Mouse (Mus musculus) C2C12 (cell line): Measurements from ENCODE around the gene Cend1.

Experiments used
- CEBPB ChIP-seq: IDR thresholded peaks from one replicate; pipeline ENCODE4 v1.6.1; 2011; ENCODE audit warnings: low read depth, mild to moderate bottlenecking, control low read depth, moderate library complexity
- CTCF ChIP-seq: IDR thresholded peaks from one replicate; pipeline ENCODE4 v1.5.1; 2011; ENCODE audit not compliant: control insufficient read depth, insufficient read depth, insufficient read length
- FOSL1 ChIP-seq: IDR thresholded peaks from one replicate; pipeline ENCODE4 v1.8.0; 2011; ENCODE audit warnings: mild to moderate bottlenecking, low read length; ENCODE audit not compliant: poor library complexity, insufficient read depth, severe bottlenecking
- MAX ChIP-seq: IDR thresholded peaks from one replicate; pipeline ENCODE4 v1.6.1; 2011; ENCODE audit warnings: mild to moderate bottlenecking, control low read depth
- MYOD1 ChIP-seq: IDR thresholded peaks from one replicate; pipeline ENCODE4 v1.6.1; 2011; ENCODE audit warnings: low read depth; ENCODE audit not compliant: control insufficient read depth, insufficient read length
- MYOG ChIP-seq: IDR thresholded peaks from one replicate; pipeline ENCODE4 v1.6.1; 2011; ENCODE audit not compliant: control insufficient read depth, insufficient read length; ENCODE audit errors: extremely low read depth
- USF1 ChIP-seq: IDR thresholded peaks from one replicate; pipeline ENCODE4 v1.6.1; 2011; ENCODE audit warnings: low read depth, mild to moderate bottlenecking, control low read depth, moderate library complexity

DNA sequence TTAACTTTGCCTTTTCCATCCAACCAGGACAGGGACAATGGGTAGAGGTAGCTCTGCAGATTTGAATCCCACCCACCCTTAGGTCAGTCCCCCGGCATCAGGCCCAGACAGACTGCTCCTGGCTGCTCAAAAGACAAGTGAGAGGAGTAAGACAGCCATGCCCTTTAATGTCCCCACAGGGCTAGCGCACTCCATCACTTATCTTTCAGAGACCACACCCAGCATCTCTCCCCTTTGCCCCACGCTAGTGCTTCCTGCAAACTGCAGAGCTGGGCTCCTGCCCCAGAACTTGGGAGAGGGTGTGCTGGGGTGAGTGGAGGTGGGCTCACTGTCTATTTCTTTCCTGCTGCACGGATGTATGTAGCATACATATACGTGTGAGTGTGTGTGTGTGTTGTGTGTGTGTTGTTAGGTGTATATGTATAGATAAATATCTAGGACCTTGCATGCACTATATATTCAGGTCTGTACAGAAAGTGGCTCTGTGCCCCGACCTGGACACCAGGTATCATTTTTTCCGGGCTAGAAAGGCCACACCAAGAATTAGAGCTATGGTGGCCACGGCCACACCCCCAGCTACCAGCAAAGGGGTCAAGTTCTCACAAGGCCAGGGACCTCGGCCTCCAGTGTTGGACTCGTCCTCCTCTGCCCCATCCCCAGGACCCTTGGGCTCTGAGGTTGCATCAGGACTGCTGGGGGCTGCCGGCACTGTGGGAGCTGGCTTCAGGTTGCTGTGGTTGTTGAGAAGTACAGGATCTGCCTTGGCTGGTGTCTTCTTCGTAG is 2.2 kb downstream of the Cend1 start:
- no peak for TF ChIP-seq CTCF
- TF ChIP-seq MYOD1, result no peak
- no peak for TF ChIP-seq MAX
- no peak for TF ChIP-seq FOSL1
- no peak for TF ChIP-seq USF1
- no peak for TF ChIP-seq MYOG
- no peak for TF ChIP-seq CEBPB
